Mouse (Mus musculus): ENCODE measurements around the gene Ankrd2.

GRCm38 (mm10) chr19:42000446-42000958 is 35.3 kb upstream of the Ankrd2 start:
- TF ChIP-seq EP300 (IDR thresholded peaks at IDR 0.05; ENCODE audit: low read depth) (no peak), CTCF (IDR thresholded peaks at IDR 0.05; ENCODE audit: low read depth) (no peak)

Measured in heart, postnatal 0 days (tissue).